Mouse (Mus musculus) skeletal muscle tissue, adult 2 months (tissue): ENCODE results near the gene Gcsh.

ENCODE experiments used
- DNase-seq: peaks from one replicate; pipeline ENCODE4 v3.0.0-alpha.2; 2012; ENCODE audit warnings: low read depth, low spot score

Gcsh gene

DNA sequence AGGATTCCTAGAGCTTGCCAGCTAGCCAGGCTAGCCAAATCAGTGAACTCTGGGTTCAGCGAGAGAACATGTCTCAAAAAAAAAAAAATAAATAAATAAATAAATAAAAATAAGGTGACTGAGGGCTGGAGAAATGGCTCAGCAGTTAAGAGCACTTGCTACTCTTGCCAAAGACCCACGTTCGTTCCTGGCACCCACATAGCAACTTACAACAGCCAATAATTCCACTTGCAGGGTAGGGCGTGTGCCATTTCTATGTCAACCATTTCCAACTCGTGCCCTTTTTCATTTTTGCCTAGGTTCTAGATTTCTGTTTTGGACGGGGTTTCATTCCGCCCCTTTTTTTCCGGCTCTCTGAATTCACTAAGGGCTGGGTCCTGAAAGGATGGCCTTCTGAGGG, 15.3 kb downstream of the Gcsh start:
- DNase-seq: no peak

DNA sequence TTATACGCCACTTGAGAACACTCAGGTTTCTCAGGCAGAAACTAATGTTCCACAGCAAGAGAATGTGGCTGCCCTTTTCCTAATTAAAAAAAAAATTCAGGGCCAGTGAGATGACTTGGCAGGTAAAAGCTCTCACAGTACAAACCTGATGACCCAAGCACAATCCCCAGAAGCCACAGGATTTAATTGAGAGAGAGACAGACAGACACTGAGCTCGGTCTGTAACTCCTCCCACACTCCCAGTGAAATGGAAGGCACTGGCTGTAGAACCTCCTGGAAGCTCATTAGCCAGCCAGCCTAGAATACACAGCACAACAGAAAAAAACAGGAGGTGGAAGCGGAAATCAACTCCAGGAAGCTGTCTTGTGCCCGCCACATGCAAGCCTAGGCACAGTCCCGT, 17.7 kb downstream of the Gcsh start:
- DNase-seq: no peak

DNA sequence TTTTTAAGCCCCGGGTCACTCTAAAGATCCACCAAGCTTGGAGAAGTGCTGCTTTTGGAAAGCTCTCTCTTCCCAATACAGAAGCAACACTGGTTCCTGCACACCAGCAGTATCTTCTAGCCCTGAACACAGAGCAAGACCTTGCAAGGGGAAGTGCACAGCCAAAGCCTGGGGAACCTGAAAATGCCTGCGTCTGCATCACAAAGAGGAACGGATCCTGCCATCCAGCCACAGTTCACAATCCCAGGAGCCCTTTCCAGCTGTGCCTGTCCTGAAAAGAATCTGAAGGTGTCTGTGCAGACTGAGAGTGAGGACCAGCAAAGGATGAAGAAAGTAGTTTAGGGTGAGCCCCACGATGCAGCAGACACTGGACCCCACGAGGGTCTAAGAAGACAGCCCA, 18.3 kb downstream of the Gcsh start:
- no peak for DNase-seq

- no peak for DNase-seq
Observed at GRCm38 (mm10) chr8:116969531-116969930, 23.8 kb downstream of the Gcsh start.

GRCm38 (mm10) chr8:116954415-116954814, 38.9 kb downstream of the Gcsh start:
- DNase-seq: no peak

DNA sequence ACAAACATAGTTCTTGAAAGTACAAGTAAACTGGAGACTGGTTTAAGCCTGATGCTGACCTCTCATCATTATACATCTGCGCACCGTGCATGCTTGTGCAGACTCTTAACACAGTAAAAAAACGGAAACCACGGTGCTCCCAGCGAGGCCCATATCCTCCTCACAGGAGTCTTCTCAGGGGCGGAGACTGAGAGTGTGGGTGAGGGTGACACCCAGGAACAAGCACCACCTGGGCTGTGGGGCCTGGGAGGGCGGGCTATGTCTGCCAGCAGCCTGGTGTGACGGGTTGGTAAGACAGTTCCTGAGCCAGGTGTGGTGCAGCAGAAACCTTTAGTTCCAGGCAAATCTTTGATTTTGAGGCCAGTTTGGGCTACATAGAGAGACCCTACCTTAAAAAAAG, 40.9 kb downstream of the Gcsh start:
- DNase-seq: no peak

DNA sequence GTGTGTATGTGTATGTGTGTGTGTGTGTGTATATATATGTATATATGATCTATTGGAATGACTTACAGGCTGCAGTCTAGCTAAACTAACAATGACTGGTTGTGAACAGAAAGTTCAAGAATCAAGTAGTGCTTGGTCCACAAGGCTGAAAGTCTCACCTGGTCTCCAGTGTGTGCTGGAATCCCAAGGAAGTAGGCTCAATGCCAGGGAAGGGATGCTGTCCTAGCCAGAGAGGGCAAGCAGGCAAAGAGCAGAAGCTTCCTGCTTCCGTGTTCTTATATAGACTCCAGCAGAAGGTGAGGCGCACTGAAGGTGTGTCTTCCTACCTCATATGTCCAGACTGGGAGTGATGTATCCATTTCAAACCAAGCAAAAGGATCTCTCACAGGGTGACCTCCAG, 41.6 kb downstream of the Gcsh start:
- DNase-seq: no peak

DNA sequence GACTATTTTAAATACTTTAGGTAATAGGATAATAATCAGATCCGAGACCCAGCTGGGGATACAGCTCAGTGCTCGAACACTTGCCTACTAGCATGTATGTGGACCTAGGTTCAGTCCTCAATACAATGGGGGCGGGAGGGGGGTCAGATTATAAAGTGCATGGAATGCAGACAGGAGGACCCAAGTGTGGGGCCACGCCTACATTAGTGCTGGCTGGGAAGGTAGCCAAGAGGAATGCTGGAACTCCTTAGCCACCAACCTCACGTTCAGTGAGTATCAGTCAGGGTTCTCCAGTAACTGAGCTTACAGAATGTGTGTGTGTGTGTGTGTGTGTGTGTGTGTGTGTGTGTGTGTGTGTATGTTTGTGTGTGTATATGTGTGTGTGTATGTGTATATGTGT, 42.0 kb downstream of the Gcsh start:
- no peak for DNase-seq

GRCm38 (mm10) chr8:116947589-116947988, 45.7 kb downstream of the Gcsh start:
- DNase-seq: no peak

DNA sequence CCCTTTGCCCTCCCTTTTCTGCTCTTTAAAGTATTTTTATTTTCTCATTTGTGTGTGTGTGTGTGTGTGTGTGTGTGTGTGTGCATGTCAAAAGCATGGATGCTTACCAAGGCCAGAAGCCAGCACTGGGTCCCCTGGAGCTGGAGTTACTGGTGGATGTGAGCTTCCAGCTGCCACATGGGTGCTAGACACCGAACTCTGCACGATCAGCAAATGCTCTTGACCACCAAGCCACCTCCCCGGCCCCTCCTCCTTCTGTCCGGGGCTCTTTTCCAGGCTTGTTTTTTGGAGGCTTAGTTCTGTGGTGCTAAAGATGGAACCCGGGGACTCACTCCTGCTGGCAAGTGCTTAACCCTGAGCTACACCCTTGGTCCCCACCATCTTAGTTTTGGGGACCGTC, 46.5 kb downstream of the Gcsh start:
- DNase-seq: no peak

DNA sequence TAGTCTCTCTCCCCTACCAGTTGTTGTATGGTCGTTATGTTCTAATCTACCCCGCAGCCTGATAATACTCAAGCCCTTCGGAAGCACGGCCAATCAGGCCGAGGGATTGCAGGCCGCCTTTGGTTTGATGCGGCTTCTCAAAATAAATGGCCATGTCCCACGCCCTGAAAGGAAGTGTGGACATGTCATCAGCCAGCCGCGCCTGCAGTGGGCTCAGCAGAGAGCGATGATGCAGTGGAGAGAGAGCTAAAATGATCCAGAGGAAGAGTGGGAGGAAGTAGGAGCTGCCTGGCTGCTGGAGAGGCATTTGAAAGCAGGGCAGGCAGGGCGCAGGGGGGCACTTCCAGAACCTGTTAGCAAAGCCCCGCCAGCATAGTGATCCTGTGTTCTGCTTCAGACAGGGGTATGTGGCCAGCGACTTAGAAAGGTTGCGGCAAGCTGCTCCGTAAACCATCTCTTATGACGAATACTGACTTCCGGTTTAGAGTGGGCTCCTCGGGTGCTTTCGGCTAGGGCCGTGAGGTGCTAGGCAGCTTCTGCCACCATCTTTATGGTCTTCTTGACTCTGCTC, 47.0 kb downstream of the Gcsh start:
- DNase-seq: no peak

DNA sequence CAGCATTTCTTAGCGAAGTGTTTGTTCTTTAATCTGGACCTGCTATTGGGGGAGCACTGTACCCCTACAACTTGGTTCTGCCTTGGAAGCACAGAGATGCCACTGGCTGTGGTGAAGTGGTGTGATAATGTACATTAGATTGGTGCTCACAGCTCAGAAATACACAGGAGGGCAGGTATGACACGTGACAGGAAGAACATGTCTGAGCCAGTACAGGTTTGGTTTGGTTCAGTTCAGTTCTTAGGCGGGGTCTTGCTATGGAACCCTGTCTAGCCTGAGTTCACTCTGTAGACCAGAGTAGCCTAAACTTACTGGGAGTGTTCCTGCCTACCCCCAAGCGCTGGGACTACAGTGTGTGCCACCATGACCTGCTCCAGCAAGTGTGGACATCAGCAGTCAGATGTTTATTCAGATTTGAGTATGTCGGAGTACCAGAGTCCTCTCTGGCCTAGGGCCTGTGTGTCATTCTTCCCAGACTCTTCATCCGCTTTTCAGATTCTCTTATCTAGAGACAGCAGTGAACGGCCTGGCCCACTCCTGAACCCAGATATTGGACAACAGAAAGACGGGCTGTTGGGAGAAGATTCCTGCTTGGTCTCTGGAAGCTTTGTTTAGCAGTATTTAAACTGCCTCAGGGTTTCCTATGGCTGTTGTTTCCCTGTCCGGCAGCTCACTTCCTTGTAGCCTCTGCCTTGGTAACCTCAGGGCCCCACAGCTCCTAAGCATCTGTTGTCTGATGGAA, 48.0 kb downstream of the Gcsh start:
- DNase-seq: no peak

- DNase-seq: no peak
Observed at GRCm38 (mm10) chr8:116944385-116944696, 49.0 kb downstream of the Gcsh start.

DNA sequence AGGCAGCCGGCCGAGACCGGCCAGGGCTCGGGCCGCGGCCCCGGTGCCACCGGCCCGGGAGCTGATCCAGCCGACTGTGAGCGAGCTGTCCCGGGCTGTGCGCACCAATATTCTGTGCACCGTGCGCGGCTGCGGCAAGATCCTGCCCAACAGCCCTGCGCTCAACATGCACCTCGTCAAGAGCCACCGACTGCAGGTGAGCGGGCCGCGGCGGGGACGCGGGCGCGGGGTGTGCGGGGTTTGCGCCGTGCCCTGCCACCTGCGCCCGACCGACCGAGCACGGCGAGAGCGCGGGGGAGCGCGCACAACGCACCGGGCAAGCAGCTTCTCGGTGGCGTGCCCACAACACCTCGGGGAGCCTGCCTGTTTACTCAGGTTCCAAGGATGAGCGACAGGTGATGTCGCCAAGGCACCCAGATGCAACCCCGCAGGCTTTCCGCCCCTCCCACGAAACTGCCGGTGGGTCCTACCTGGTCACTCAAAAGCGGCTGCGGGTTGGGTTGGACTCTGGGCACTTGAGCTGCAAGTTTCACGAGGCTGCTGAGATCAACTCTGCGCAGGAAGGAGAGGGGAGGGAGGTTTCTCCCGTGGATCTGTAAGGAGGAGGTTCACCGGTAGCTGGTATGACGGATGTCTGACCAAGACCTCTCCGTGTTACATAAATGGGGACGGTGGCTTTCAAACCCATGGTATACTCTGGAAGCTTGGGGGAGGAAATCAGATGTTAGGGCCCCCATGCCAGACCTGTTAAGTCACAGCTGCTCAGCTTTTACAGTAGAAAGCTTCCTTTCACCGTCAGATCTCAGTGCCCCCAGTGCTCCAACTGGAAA, 49.6 kb downstream of the Gcsh start:
- no peak for DNase-seq

- peak; percentile 78 for DNase-seq
Observed at GRCm38 (mm10) chr8:116943161-116943554, 50.2 kb downstream of the Gcsh start, which contains the start of gene Atmin. Atmin (plus strand) TSS chr8:116943393.

DNA sequence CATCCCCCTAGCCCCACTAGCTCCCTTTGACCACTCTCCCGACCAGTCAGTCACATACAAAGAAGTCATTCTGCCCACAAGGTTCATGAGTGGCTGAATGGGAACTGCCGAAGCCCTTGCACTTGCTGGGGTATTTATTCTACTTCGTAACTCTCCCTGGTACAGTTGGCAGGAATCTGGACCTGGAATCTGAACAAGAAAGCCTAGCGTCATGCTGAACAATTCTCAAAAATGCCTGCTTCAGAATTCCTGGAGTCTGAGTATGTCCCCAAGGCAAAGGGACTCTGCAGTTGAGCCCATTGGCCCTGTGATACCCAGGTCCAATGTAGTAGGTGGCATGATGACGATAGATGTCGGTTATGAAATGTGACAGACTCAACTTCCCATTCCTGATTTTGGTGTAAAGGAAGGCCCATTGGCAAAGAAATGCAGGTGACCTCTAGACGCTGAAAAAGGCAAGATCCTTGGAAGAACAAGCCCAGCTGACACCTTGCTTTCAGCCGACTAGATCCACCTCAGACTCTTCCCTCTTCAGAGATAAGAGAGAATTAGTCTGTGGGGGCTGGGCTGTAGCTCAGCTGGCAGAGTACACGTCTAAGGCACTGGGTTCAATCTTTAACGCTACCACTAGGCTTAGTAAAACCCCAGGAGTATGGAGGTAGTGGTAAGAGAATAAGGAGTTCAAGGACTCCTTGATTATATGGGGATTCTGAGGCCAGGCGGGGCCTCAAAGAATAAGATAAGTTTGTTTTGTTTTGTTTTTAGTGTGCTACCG, 50.9 kb downstream of the Gcsh start:
- no peak for DNase-seq

DNA sequence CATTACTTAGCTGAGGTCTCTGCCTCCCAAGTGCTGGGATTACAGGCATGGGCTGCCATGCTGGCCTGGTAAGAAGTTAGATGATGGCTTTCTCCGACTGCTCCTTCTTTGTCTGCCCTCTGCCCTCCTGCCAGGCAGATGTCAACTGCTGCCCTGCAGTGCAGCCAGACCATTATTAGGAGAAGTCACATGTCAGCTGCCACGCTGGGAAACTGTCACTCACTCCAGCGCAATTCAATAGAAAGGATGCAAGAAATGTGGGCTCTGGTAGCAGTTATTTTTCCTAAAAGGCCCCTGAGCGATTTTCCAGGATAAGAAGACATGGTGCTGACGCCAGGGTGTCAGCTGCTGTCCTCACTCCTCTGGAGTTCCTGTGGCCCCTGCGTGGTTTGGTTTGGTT, 57.8 kb downstream of the Gcsh start:
- DNase-seq: no peak

DNA sequence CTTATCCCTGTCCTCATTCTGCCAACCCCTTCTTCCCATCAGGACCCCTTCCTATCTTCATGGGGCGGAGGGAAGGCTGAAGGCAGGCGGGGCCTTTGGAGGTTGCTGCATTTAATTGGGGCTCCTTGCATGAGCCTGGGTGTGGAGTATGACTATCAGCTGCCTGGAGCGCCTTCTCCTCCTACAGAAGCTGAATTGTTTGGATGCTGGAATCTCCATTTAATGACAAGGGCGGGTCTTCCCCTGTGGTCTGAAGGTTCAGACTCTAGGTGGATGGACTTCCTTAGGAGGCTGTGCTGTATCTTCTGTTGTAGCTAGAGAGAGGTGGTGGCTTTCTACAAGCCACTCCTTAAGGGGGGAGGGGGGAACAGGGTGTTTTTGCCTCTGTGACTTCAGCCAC, 58.4 kb downstream of the Gcsh start:
- DNase-seq: no peak
